Mouse (Mus musculus) kidney, adult 2 months (tissue): ENCODE data around the gene Cdip1.

ENCODE experiments used
- CTCF ChIP-seq: fragments of 200-500 bp; conservative IDR thresholded peaks from 2 replicates; pipeline ENCODE4 v1.5.1; 2011; ENCODE audit warnings: low read depth, mild to moderate bottlenecking, control low read depth, low read length, moderate library complexity, mixed read lengths; ENCODE audit not compliant: insufficient read depth, insufficient read length
- POLR2A ChIP-seq: fragments of 200-500 bp; IDR thresholded peaks from one replicate; pipeline ENCODE4 v1.6.1; 2011; ENCODE audit warnings: low read depth, low read length, control low read depth

GRCm38 (mm10) chr16:4722128-4722914 is 67.8 kb downstream of the Cdip1 start:
- TF ChIP-seq CTCF = no peak
- no peak for TF ChIP-seq POLR2A
